ENCODE assay signal across 15 mouse cellular contexts in the genomic region with DNA sequence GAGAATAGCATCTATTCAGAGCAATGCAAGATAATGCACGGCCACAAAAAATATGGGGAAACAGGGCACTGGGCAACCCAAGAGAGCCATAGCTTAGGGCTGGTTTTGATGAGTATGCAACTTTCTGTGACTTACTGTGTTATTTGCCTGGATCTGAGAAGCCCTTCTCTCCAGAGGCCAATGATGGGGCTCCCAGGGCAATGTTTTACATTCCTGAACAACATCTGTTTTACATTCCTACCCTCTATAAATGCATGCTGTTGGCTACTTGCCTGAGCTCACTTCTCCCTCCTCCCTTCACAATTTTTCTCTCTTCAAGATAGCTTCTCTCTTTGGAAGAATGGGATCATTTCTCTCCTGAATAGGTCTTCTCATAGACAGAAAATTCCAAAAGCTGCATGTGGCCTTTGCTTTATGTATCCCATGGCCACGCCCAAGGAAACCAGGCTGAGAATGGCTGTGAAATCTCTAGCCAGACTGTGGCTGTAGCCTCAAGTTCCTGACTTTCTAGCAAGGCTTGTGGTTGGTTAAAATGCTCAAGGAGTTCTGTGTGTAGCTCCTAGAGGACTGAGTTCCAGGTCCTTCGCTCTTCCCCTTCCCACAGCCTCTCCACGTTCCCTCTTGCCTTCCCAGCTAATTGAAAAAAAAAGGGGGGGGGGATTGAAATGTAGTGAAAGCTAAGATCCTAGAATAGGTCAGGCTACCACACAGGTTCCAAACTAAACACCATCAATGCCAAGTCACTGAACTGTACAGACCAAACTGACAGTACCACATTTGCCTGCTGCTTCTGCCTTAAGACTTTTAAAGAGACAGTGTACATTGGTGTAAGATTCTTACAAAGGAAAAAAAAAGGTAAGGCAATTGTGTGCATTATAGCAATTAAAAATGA.
DNase-seq lines count a peak whose midpoint lies in the region; ATAC-seq lines count a peak whose summit lies in the region.
"Had no signal": no experiment of that assay in that cellular context is flagged by ENCODE, and none has a peak within 500 bp of the region (broad histone marks: within the 10 kb centered on the region; RNA-seq: fewer than 3 reads in every experiment).

No protein-coding gene starts in this region.

- intact Hi-C loops in gastrocnemius, postnatal 36 days (cut with DNase I) = no loop called here

- no peaks in the 10 kb centered on the region for H3K4me1 ChIP-seq in hindbrain, embryonic 11.5 days (replicated peaks; ENCODE audit: control insufficient read depth, insufficient read depth, low read length)
- 0 out of 2 replicates have a peak, but pooled peaks cover 3% of the 10 kb centered on the region for H3K4me1 ChIP-seq in hindbrain, embryonic 14.5 days (replicated peaks; ENCODE audit: control insufficient read depth, insufficient read depth, low read length)
- H3K4me1 ChIP-seq: megakaryocyte, embryonic 14.5 days had no signal

- no peaks in the 10 kb centered on the region for H3K27me3 ChIP-seq in hindbrain, embryonic 11.5 days (ENCODE audit: control insufficient read depth, insufficient read depth, low read length)
- no peaks in the 10 kb centered on the region for H3K27me3 ChIP-seq in hindbrain, embryonic 14.5 days (ENCODE audit: control insufficient read depth, insufficient read depth, low read length)
- H3K27me3 ChIP-seq: CH12.LX; heart, embryonic 13.5 days; megakaryocyte, embryonic 14.5 days had no signal

- no peaks in the 10 kb centered on the region for H3K36me3 ChIP-seq in hindbrain, embryonic 11.5 days (ENCODE audit: control insufficient read depth, insufficient read depth, low read length)
- H3K36me3 ChIP-seq in hindbrain, embryonic 14.5 days (replicated peaks; ENCODE audit: control insufficient read depth, insufficient read depth) = no peaks in the 10 kb centered on the region
- H3K36me3 ChIP-seq: heart, embryonic 13.5 days had no signal

- no peak for ATAC-seq in hindbrain, embryonic 11.5 days (ENCODE audit: low FRiP score)
- ATAC-seq in hindbrain, embryonic 14.5 days (ENCODE audit: low FRiP score) = no peak

- H3K9ac ChIP-seq in hindbrain, embryonic 11.5 days (ENCODE audit: low read depth, low read length) = no peak overlapping the region
- no peak overlapping the region for H3K9ac ChIP-seq in hindbrain, embryonic 14.5 days
- H3K9ac ChIP-seq: heart, embryonic 13.5 days had no signal

- H3K4me3 ChIP-seq in hindbrain, embryonic 11.5 days (ENCODE audit: low read depth, low read length) = no peak overlapping the region
- H3K4me3 ChIP-seq in hindbrain, embryonic 14.5 days (replicated peaks; ENCODE audit: low read length) = no peak overlapping the region
- H3K4me3 ChIP-seq: erythroblast, embryonic 14.5 days; gastrocnemius, adult 2 months; heart, embryonic 13.5 days; megakaryocyte, embryonic 14.5 days had no signal

- H3K27ac ChIP-seq in hindbrain, embryonic 11.5 days (ENCODE audit: low read depth, low read length) = no peak overlapping the region
- H3K27ac ChIP-seq in hindbrain, embryonic 14.5 days = no peak overlapping the region
- H3K27ac ChIP-seq: gastrocnemius, adult 2 months; heart, embryonic 13.5 days had no signal

- H3K4me2 ChIP-seq in hindbrain, embryonic 11.5 days (replicated peaks; ENCODE audit: low read depth, low read length) = no peak overlapping the region
- H3K4me2 ChIP-seq in hindbrain, embryonic 14.5 days (replicated peaks) = no peak overlapping the region
- H3K4me2 ChIP-seq: heart, embryonic 13.5 days had no signal

- no peaks in the 10 kb centered on the region for H3K9me3 ChIP-seq in hindbrain, embryonic 11.5 days (ENCODE audit: control insufficient read depth, low read length)
- no peaks in the 10 kb centered on the region for H3K9me3 ChIP-seq in hindbrain, embryonic 14.5 days (ENCODE audit: control insufficient read depth, low read length)
- H3K9me3 ChIP-seq: heart, embryonic 13.5 days had no signal

- peak; percentile 9 for DNase-seq in hindbrain, embryonic 11.5 days (ENCODE audit: low spot score)
- DNase-seq in hindbrain, embryonic 14.5 days (ENCODE audit: low spot score) = no peak
- DNase-seq in Muller cell, postnatal 12 days (ENCODE audit: inconsistent ontology term) = peak; percentile 52
- DNase-seq in embryo, embryonic 10.5 days (ENCODE audit: low spot score) = peak; percentile 64
- DNase-seq in hindlimb bud, embryonic 11.5 days (ENCODE audit: extremely low spot score, low read depth, low spot score) = peak; percentile 68
- DNase-seq in left cerebral cortex, adult 9 months (ENCODE audit: low spot score in 2 of 2) = no peak
- no peak for DNase-seq in spleen, postnatal 14 days (ENCODE audit: low spot score in 2 of 2)
- DNase-seq in gastrocnemius, postnatal 36 days = no peak
- DNase-seq: cerebellum, adult 18-20 months; gastrocnemius, adult 2 months; retina, postnatal 1 day had no signal

- WGBS in hindbrain, embryonic 11.5 days = 66% methylated on average over 4 of the region's 4 CpGs
- WGBS in hindbrain, embryonic 14.5 days = 75% methylated on average over 4 of the region's 4 CpGs

Comparison
In these comparisons a context has a peak if more than half of its experiments do, and no peak if none do; other contexts are left out.
1. DNase-seq: peak in hindbrain, embryonic 11.5 days (single experiment), Muller cell, postnatal 12 days (single experiment), embryo, embryonic 10.5 days (single experiment) and hindlimb bud, embryonic 11.5 days (single experiment); none in hindbrain, embryonic 14.5 days (single experiment), left cerebral cortex, adult 9 months (0 of 2), spleen, postnatal 14 days (0 of 2) and gastrocnemius, postnatal 36 days (0 of 2).